Mouse (Mus musculus) megakaryocyte progenitor cell, adult 5-6 weeks (primary cell): ENCODE data around the gene Cblc. TPM values are rescaled to one million over a fixed set of nuclear protein-coding genes. Genes with fewer than 3 reads are reported as not detected.

ENCODE experiments used
- ATAC-seq: replicated peaks from 2 replicates; pipeline ENCODE4 v1.8.0; 2016; ENCODE audit warnings: mild to moderate bottlenecking, moderate TSS enrichment, inconsistent platforms; ENCODE audit not compliant: poor library complexity
- total RNA-seq, 2 experiments: library from RNA; stranded (forward) in 1 of 2; stranded (reverse) in 1 of 2; fragments of 157-497, 149-512 nt in 1 of 2; fragments of 200-1000 nt in 1 of 2; gene quantifications; 2 replicates each; pipeline versions ENCODE4 v1.2.3 to v1.2.4; 2015 to 2017

Gene Cblc
- total RNA-seq, 2 experiments from 2014 or later, result not detected

- peak; percentile 57; the same call in 1 of the 2 replicates for ATAC-seq
Observed at GRCm38 (mm10) chr7:19784764-19785535, 11.7 kb downstream of the Cblc start.

- ATAC-seq, result no peak
Observed at GRCm38 (mm10) chr7:19783630-19784029, 13.0 kb downstream of the Cblc start.

GRCm38 (mm10) chr7:19782645-19783044 lies 14.0 kb downstream of the Cblc start:
- peak; percentile 63 for ATAC-seq

DNA sequence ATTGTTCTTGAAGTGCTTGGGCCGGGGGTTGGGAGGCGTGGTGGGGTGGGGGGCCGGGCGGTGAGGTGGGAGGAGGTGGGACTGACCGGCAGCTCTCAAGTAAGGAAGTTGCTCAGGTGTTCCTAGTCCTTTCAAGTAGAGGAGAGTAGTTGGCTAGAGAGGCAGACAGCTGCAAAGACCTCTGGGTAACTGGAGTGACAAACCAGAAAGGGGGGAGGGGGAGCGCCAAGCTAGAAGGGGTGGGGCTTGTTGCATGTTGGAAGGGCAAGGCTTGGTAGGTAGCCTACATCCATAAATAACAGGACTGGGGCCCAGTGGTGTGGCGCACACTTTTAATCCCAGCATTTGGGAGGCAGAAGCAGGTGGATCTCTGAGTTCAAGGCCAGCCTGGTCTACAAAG lies 14.9 kb downstream of the Cblc start:
- no peak for ATAC-seq

DNA sequence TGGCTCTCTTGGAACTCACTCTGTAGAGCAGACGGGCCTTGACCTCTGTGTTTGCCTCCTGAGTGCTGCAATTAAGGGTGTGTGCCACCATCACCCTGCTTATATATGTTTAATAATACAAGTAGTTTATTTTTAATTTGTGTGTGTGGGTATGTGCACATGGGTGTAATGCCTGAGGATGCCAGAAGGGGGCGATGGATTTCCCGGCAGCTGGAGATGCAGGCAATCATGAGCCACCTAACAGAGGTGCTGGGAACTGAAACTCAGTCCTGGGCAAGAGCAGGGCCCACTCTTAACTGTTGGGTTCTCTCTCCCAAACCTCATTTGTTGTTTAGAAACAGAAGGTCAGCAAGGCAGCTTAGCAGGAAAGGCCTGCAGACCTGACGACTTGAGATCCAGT lies 16.7 kb downstream of the Cblc start:
- 0 out of 2 replicates have a peak, but pooled peaks have one; percentile 21 for ATAC-seq

DNA sequence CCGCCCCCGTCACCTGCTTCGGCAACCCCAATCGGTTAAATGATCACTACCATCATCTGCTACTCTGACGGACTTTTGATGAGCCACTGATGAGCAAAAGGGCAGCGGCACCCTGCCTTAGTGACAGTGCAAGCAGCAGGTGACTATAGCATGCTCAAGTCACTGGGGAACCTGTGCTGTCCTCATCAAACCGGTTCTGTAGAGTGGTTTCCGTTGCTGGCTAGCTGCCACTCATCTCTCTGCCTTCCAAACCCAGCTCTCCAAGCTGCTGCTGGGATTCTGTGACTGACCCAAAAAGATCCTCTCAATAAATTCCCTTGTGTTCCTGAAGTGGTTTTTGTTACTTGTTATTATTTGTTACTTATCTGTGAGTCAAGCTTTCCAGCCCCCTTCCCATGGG lies 18.0 kb downstream of the Cblc start:
- ATAC-seq, result no peak

GRCm38 (mm10) chr7:19777049-19777723 lies 19.4 kb downstream of the Cblc start:
- ATAC-seq, result no peak

GRCm38 (mm10) chr7:19771682-19772081 lies 24.9 kb downstream of the Cblc start:
- no peak for ATAC-seq

DNA sequence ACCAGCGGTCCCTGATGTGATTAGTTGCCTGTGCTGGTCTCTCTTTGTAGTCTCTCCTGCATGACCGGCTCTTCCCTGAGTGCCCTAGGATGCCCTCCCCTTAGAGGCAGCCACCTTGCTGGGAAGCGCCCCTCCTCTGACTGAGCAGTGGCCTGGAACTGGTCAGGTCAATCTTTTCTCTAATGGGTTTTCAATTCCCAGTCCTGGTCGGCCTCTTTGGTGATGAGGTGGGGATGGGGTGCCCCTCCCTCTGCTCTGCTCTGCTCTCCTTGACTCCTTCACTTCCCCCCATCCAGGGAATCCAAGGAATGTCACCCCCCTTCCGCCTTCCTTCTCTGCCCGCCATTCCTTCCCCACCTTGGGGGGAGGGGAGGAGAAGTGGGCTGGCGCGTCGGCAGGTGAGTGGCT lies 25.6 kb downstream of the Cblc start, which contains the start of gene Bcam:
Gene Bcam, minus strand, starts transcription at position 33 of the 408 bp plus-strand sequence.
- no peak for ATAC-seq

GRCm38 (mm10) chr7:19770375-19770754 lies 26.2 kb downstream of the Cblc start:
- ATAC-seq, result peak; percentile 74

DNA sequence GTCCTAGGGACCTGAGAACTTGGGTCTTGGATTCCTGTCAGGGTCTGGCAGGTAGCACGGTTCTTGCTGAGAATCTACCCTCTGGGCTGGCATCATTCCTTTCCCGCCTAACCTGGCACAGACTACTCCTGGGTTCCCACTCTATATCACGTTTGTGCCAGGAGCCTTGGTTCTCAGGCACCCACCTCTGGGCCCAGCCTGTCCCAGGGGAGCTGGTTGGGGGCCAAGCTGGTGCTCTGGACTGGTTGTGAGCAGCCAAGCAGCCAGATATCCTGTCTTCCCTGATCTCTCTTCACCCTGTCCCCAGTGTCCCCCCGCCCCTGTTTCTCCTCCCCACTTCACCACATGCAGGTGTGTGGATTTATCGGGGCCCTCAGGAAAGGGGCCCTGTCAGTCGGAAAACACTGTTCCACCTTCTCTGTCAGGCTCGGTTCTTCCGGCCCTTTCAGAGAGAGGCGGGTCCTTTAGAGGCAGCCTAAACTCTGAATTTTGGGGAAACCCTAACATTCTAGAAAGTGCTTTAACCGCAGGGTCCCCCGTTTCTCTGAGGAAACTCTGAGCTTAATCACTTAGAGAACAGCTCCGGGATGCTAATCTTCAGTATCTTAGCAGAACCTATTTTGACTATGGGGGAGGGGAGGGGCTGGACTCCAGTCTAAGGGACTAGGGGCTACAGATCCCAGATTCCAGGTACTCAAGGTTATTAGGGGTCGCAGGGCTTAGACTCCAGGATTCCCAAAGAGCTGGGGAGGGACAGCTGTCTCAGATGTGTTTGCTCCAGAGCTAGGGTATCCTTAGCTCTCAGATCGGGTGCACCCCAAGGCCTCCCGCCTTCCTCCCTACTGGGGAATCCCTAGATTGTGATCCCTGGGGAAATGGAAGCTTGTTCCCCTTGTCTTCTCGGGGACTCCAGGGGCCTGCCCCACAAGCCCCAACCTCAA lies 26.9 kb downstream of the Cblc start:
- ATAC-seq, result no peak

GRCm38 (mm10) chr7:19769001-19769400 lies 27.6 kb downstream of the Cblc start:
- no peak for ATAC-seq

DNA sequence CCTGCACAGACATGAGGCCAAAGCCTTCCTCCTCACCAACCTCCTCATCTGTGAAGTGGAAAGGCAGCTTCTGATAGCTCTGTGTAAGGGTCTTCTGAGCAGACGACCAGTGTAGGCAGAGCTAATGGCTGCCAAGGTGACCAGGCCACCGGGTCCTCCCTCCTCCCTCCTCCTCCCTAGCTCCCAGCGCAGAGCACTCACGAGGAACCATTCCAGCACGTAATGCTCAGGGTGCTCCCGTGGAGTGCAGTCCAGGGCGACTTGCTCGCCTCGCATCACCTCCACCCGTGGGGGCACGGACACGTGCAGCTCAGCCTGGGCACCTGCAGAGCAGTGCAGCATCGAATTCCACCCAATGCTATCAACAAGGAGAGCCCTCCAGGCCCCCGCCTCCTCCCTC lies 28.4 kb downstream of the Cblc start:
- ATAC-seq, result no peak

GRCm38 (mm10) chr7:19764581-19764980 lies 32.0 kb downstream of the Cblc start:
- ATAC-seq, result no peak

DNA sequence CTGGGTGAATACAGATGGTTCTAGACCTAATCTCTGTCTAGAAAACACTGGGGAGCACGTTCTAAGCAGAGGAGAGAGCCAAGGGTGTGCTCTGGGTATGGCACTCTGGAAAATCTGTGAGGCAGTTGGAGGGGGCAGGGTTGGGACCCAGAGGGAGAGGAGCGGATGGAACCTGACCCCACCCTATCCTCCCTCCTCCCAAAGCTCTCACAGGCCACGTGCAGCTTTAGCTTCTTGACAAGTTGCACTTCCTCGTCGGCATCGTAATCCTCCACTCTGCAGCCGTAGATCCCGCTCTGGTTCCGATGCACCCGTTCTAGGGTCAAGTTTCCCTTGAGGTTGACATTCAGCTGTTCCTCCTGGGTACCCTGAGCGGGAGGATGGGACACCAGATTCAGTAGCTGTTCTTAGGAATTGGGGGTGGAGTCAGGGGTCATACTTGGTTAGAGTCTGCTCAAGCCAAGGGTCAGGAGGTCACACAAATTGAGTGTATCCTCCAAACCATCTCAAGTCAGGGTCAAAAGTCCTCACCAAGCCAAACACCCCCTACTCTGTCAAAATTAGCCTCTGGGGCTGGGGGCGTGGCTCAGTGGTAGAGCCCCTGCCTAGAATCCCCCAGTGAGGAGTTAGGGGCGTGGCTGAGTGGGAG lies 32.7 kb downstream of the Cblc start:
- peak; percentile 60; the same call in 1 of the 2 replicates for ATAC-seq

GRCm38 (mm10) chr7:19762283-19762682 lies 34.3 kb downstream of the Cblc start:
- ATAC-seq, result no peak

- no peak for ATAC-seq
Observed at GRCm38 (mm10) chr7:19760021-19760420, 36.6 kb downstream of the Cblc start.

- ATAC-seq, result no peak
Observed at GRCm38 (mm10) chr7:19758623-19759022, 38.0 kb downstream of the Cblc start.

GRCm38 (mm10) chr7:19755851-19756786 lies 40.5 kb downstream of the Cblc start:
- no peak for ATAC-seq

- ATAC-seq, result no peak
Observed at GRCm38 (mm10) chr7:19755008-19755407, 41.6 kb downstream of the Cblc start.
